Mouse (Mus musculus) heart, adult 8-10 months (tissue): ENCODE data around the gene Zfp658. TPM values are rescaled to one million over a fixed set of nuclear protein-coding genes. Genes with fewer than 3 reads are reported as not detected.
A peak's percentile ranks its signal among the peaks of the same experiment; 100 is the strongest.

Source experiments
- DNase-seq: peaks from one replicate; pipeline ENCODE4 v3.0.0; 2022; ENCODE audit warnings: low spot score
- total RNA-seq, 4 experiments: library from RNA; stranded (reverse); gene quantifications; 2 replicates each; pipeline ENCODE4 v1.2.4; 2022

The Zfp658 gene
- total RNA-seq, result 1 to 10 TPM in 1 of 4 experiments, under 1 TPM in 3; 0.66 to 1.1 (median 0.88) TPM

- DNase-seq, result peak; percentile 83
These were observed at the start of gene Zfp658 for GRCm38 (mm10) chr7:43562006-43562633. Gene Zfp658, plus strand, starts transcription at chr7:43562256.

- DNase-seq, result no peak
These were observed 49.5 kb upstream of the Zfp658 start for GRCm38 (mm10) chr7:43512519-43512918.

GRCm38 (mm10) chr7:43515076-43515475, 47.0 kb upstream of the Zfp658 start:
- no peak for DNase-seq

- no peak for DNase-seq
These were observed 43.7 kb upstream of the Zfp658 start for GRCm38 (mm10) chr7:43518341-43518740.

- DNase-seq, result no peak
These were observed 39.3 kb upstream of the Zfp658 start for GRCm38 (mm10) chr7:43522776-43523175.

GRCm38 (mm10) chr7:43525313-43525712, 36.7 kb upstream of the Zfp658 start:
- no peak for DNase-seq

- DNase-seq, result no peak
These were observed 31.8 kb upstream of the Zfp658 start for GRCm38 (mm10) chr7:43530216-43530785.

- peak; percentile 27 for DNase-seq
These were observed 29.0 kb upstream of the Zfp658 start for GRCm38 (mm10) chr7:43532936-43533505.

- no peak for DNase-seq
These were observed 23.5 kb upstream of the Zfp658 start for GRCm38 (mm10) chr7:43538524-43538923.

GRCm38 (mm10) chr7:43544225-43544977, 17.7 kb upstream of the Zfp658 start, which contains the start of gene Cd33:
Gene Cd33, minus strand, starts transcription at chr7:43544428.
- peak; percentile 27 for DNase-seq

- DNase-seq, result no peak
These were observed 16.2 kb upstream of the Zfp658 start for GRCm38 (mm10) chr7:43545656-43546545.

- DNase-seq, result no peak
These were observed 14.4 kb upstream of the Zfp658 start for GRCm38 (mm10) chr7:43547666-43548065.

- no peak for DNase-seq
These were observed 13.8 kb upstream of the Zfp658 start for GRCm38 (mm10) chr7:43548206-43548605.

- DNase-seq, result peak; percentile 27
These were observed 8.9 kb upstream of the Zfp658 start for GRCm38 (mm10) chr7:43553153-43553552.

GRCm38 (mm10) chr7:43554550-43554949, 7.5 kb upstream of the Zfp658 start:
- DNase-seq, result peak; percentile 67

- DNase-seq, result no peak
These were observed 6.7 kb upstream of the Zfp658 start for GRCm38 (mm10) chr7:43555351-43555750.

- DNase-seq, result no peak
These were observed 5.2 kb upstream of the Zfp658 start for GRCm38 (mm10) chr7:43556901-43557300.

- DNase-seq, result no peak
These were observed 605 bp downstream of the Zfp658 start for GRCm38 (mm10) chr7:43562651-43563070.

GRCm38 (mm10) chr7:43563300-43563699, 1.2 kb downstream of the Zfp658 start:
- no peak for DNase-seq

GRCm38 (mm10) chr7:43571216-43571615, 9.2 kb downstream of the Zfp658 start:
- DNase-seq, result no peak

GRCm38 (mm10) chr7:43579440-43580171, 17.6 kb downstream of the Zfp658 start, which contains the start of gene Zfp719:
Gene Zfp719, plus strand, starts transcription at chr7:43579610.
- DNase-seq, result peak; percentile 93
